Mouse (Mus musculus) heart, embryonic 11.5 days (tissue): Measurements from ENCODE around the gene G6pc3. TPM values are rescaled to one million over a fixed set of nuclear protein-coding genes. Genes with fewer than 3 reads are reported as not detected.

Experiments used
- ATAC-seq: fragments of 200-750 bp; cut with Nextera tagmentation; replicated peaks from 2 replicates; pipeline ENCODE4 v1.8.0; 2017; ENCODE audit warnings: moderate library complexity; ENCODE audit not compliant: insufficient number of reproducible peaks, low FRiP score, low TSS enrichment
- H3K27ac ChIP-seq: fragments of 300-500 bp; sonication (generic); 2 replicates; pipeline ENCODE4 v1.5.1; 2014; ENCODE audit warnings: mild to moderate bottlenecking, low read depth, low read length
- H3K27me3 ChIP-seq: fragments of 300-500 bp; sonication (generic); 2 replicates; pipeline ENCODE4 v1.6.1; 2014; ENCODE audit warnings: mild to moderate bottlenecking, low read length, mixed read lengths; ENCODE audit not compliant: control insufficient read depth, insufficient read depth
- H3K36me3 ChIP-seq: fragments of 300-500 bp; sonication (generic); 2 replicates; pipeline ENCODE4 v1.6.1; 2014; ENCODE audit warnings: mild to moderate bottlenecking, low read length, moderate library complexity, mixed read lengths; ENCODE audit not compliant: control insufficient read depth, insufficient read depth
- H3K4me1 ChIP-seq: fragments of 300-500 bp; sonication (generic); 2 replicates; pipeline ENCODE4 v1.6.1; 2014; ENCODE audit warnings: low read length; ENCODE audit not compliant: control insufficient read depth, insufficient read depth
- H3K4me2 ChIP-seq: fragments of 300-500 bp; sonication (generic); 2 replicates; pipeline ENCODE4 v1.6.1; 2014; ENCODE audit warnings: mild to moderate bottlenecking, moderate library complexity
- H3K4me3 ChIP-seq: fragments of 300-500 bp; sonication (generic); 2 replicates; pipeline ENCODE4 v1.5.1; 2014; ENCODE audit warnings: low read depth, low read length
- H3K9ac ChIP-seq: fragments of 300-500 bp; sonication (generic); 2 replicates; pipeline ENCODE4 v1.6.1; 2014; ENCODE audit warnings: mild to moderate bottlenecking, low read depth, low read length, moderate library complexity
- H3K9me3 ChIP-seq: fragments of 300-500 bp; sonication (generic); replicated peaks from 2 replicates; pipeline ENCODE4 v1.6.1; 2016; ENCODE audit warnings: low read length; ENCODE audit not compliant: control insufficient read depth
- WGBS: fragments of 180-500 bp; shearing (Covaris S2); extraction: QIAGEN DNeasy Blood & Tissue Kit; methylation state at CpG from one replicate; pipeline ENCODE4 v1.1.7; 2014; ENCODE audit not compliant: insufficient replicate concordance; 5-methylcytosine and 5-hydroxymethylcytosine counted together
- polyA plus RNA-seq: library from polyadenylated mRNA; unstranded; fragments of >200 nt; fragmentation: Nextera tagmentation; extraction: Ambion mirVana; gene quantifications from 2 replicates; pipeline ENCODE4 v1.2.1, GENCODE M21; 2014

G6pc3 gene
- polyA plus RNA-seq, 1 experiment from 2014 or later, result 27.9 TPM

DNA sequence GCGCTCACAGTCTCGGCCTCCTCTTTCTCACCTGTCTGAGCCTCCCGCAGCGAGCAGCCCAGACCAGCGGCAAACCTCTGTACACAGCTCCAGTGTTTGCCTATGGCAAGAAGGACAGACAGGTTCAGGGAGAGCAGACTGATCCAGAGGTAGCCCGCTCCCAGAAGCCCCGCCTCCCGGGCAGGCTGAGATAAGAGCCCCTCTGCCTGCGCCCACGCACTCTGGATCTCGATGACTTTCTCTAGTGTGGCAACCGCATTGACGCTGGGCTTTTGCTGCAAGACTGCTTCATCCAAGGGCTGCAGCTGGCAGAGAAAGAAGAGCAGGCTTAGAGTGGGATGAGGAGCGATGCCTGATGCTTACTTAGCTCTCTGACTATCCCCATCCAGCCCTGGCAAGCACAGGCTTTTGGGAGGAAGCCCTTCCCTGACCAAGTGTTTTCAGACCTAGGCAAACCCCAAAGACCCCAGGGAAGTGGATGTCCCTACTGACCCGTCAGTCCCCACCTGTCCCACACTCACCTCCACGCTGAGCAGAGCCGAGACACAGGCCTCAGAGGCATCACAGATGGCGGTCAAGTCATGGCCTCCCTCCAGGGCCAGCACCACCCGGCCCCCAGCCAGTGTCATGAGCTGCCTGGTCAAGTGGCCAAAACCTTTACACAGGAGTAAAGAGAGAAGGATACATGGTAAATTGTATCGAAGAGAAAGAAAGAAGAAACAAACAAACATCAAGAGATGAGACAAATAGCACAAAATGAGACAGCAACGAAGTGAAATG lies 6.8 kb downstream of the G6pc3 start:
- ATAC-seq, result no peak
- WGBS, result 65% methylated on average over 21 of the region's 21 CpGs

GRCm38 (mm10) chr11:102198245-102198644 lies 8.8 kb downstream of the G6pc3 start:
- no peaks in the 10 kb centered on the region for H3K9me3 ChIP-seq
- no peak overlapping the region for H3K9ac ChIP-seq
- no peak overlapping the region for H3K27ac ChIP-seq
- H3K4me1 ChIP-seq, result no peaks in the 10 kb centered on the region
- no peaks in the 10 kb centered on the region for H3K27me3 ChIP-seq
- no peak overlapping the region for H3K4me3 ChIP-seq
- ATAC-seq, result no peak
- 74% methylated on average over 6 of the region's 6 CpGs for WGBS
- H3K4me2 ChIP-seq, result no peak overlapping the region
- H3K36me3 ChIP-seq, result peaks cover 43% of the 10 kb centered on the region

More for the DNA sequence above, 6.8 kb downstream of the G6pc3 start:
- Histone ChIP-seq H3K27ac (no peak overlapping the region), H3K36me3 (peaks cover 38% of the 10 kb centered on the region), H3K4me3 (no peak overlapping the region), H3K9ac (0 out of 2 replicates have a peak overlapping the region, but pooled peaks have one; percentile 35), H3K4me1 (no peaks in the 10 kb centered on the region; the same call in 1 of the 2 replicates), H3K9me3 (no peaks in the 10 kb centered on the region), H3K27me3 (no peaks in the 10 kb centered on the region), H3K4me2 (no peak overlapping the region)

DNA sequence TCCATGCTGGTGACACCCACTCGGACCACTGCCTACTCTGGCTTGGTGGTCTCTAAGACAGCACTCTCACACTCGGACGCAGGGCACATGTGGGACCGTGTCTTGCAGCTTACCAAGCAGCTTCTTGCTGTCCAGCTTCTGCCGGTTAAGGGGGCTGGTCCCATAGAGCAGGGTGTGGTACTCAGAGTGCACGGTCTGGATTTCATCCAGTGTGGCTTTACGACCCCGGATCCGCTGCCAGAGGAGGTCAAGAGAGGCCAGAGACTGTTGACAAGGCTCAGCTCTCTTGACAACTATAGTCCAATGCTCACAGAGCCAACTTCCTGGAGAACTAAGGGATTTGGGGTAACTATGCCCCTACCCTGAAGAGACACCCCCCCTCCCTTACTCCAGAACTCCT lies 10.4 kb downstream of the G6pc3 start:
- H3K4me1 ChIP-seq, result peaks cover 9% of the 10 kb centered on the region
- H3K36me3 ChIP-seq, result peaks cover 45% of the 10 kb centered on the region
- no peaks in the 10 kb centered on the region for H3K27me3 ChIP-seq
- H3K4me3 ChIP-seq, result no peak overlapping the region
- no peaks in the 10 kb centered on the region for H3K9me3 ChIP-seq
- WGBS, result 64% methylated on average over 9 of the region's 9 CpGs
- no peak; the same call in 1 of the 2 replicates for ATAC-seq
- H3K27ac ChIP-seq, result no peak overlapping the region
- no peak overlapping the region for H3K4me2 ChIP-seq
- H3K9ac ChIP-seq, result no peak overlapping the region

DNA sequence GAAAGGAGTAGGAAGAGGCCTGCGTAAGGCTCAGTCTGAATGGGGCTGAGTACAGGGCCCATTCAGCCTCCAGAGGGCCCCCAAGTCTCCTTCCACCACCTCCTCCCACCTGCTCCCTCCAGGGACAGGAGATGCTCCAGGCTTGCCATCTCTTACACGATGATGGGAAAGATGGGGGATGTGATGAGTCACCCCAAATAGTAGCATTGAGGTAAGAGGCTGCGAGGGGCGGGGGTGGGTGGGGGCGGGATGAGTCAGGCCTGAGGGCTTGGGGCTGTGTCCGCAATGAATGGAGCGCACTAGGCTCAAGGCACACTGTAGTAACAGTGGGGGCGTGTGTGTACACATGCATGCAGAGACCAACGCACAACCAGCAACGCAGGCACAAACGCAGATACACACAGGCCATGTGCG lies 12.0 kb downstream of the G6pc3 start:
- WGBS, result 77% methylated on average over 12 of the region's 12 CpGs
- no peak overlapping the region for H3K9ac ChIP-seq
- peaks cover 21% of the 10 kb centered on the region for H3K4me1 ChIP-seq
- H3K27ac ChIP-seq, result no peak overlapping the region
- no peak overlapping the region for H3K4me2 ChIP-seq
- H3K9me3 ChIP-seq, result no peaks in the 10 kb centered on the region
- H3K27me3 ChIP-seq, result no peaks in the 10 kb centered on the region
- no peak for ATAC-seq
- H3K36me3 ChIP-seq, result peaks cover 48% of the 10 kb centered on the region
- H3K4me3 ChIP-seq, result no peak overlapping the region

- WGBS, result 64% methylated on average over 30 of the region's 30 CpGs
- H3K9ac ChIP-seq, result no peak overlapping the region
- H3K36me3 ChIP-seq, result peaks cover 16% of the 10 kb centered on the region
- H3K27ac ChIP-seq, result no peak overlapping the region
- peak overlapping the region; percentile 9; the same call in 1 of the 2 replicates for H3K4me2 ChIP-seq
- peaks cover 64% of the 10 kb centered on the region for H3K4me1 ChIP-seq
- no peaks in the 10 kb centered on the region for H3K9me3 ChIP-seq
- H3K27me3 ChIP-seq, result no peaks in the 10 kb centered on the region
- H3K4me3 ChIP-seq, result no peak overlapping the region
- no peak for ATAC-seq
Measured at GRCm38 (mm10) chr11:102206481-102206880, 17.1 kb downstream of the G6pc3 start.

GRCm38 (mm10) chr11:102207825-102208777 lies 18.7 kb downstream of the G6pc3 start:
- Histone ChIP-seq H3K27me3 (no peaks in the 10 kb centered on the region), H3K4me3 (no peak overlapping the region), H3K27ac (0 out of 2 replicates have a peak overlapping the region, but pooled peaks have one; percentile 46), H3K4me2 (peak overlapping the region; percentile 38), H3K36me3 (peaks cover 10% of the 10 kb centered on the region), H3K9me3 (no peaks in the 10 kb centered on the region), H3K9ac (no peak overlapping the region), H3K4me1 (peaks cover 76% of the 10 kb centered on the region)
- ATAC-seq, result no peak
- 45% methylated on average over 11 of the region's 11 CpGs for WGBS

- H3K4me2 ChIP-seq, result no peak overlapping the region
- 41% methylated on average over 3 of the region's 4 CpGs for WGBS
Measured at GRCm38 (mm10) chr11:102208846-102209245, 19.4 kb downstream of the G6pc3 start.

DNA sequence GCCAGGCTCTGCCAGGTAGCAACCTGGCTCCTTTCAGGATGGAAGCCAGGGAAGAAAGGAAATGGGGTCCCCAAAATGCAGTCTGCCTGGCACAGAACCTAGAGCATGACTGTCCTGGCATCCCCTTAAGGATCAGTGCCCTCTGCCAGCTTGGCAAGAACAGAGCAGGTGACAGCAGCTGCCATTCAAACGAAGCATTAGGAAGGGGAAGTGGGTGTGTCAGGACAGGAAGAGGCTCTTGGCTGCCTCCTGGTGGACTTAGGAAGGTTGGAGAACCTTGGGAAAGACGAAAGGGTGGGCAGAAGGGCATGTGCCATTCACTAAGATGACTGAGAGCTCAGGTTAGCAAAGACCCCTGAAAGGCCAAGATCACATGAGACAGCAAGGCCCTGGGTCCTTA lies 20.3 kb downstream of the G6pc3 start:
- Histone ChIP-seq H3K27ac (no peak overlapping the region), H3K4me1 (peaks cover 84% of the 10 kb centered on the region)

More at GRCm38 (mm10) chr11:102208846-102209245, 19.4 kb downstream of the G6pc3 start:
- 0 out of 2 replicates have a peak overlapping the region, but pooled peaks have one; percentile 29 for H3K27ac ChIP-seq
- H3K4me3 ChIP-seq, result no peak overlapping the region
- ATAC-seq, result no peak
- H3K9ac ChIP-seq, result peak overlapping the region; percentile 39; the same call in 1 of the 2 replicates
- H3K36me3 ChIP-seq, result peaks cover 8% of the 10 kb centered on the region; the same call in 1 of the 2 replicates
- H3K27me3 ChIP-seq, result no peaks in the 10 kb centered on the region
- H3K4me1 ChIP-seq, result peaks cover 83% of the 10 kb centered on the region
- H3K9me3 ChIP-seq, result no peaks in the 10 kb centered on the region

More for the DNA sequence above, 20.3 kb downstream of the G6pc3 start:
- 34% methylated on average over 2 of the region's 2 CpGs for WGBS
- no peak overlapping the region for H3K9ac ChIP-seq
- no peak for ATAC-seq
- no peaks in the 10 kb centered on the region for H3K9me3 ChIP-seq
- no peak overlapping the region for H3K4me3 ChIP-seq
- H3K36me3 ChIP-seq, result peaks cover 5% of the 10 kb centered on the region; the same call in 1 of the 2 replicates
- no peak overlapping the region; the same call in 1 of the 2 replicates for H3K4me2 ChIP-seq
- no peaks in the 10 kb centered on the region for H3K27me3 ChIP-seq
